Comparison of ENCODE assay signal across 28 mouse cellular contexts in genomic region chr7:57365134-57366012, GRCm38 (mm10). TPM values are rescaled to one million over a fixed set of nuclear protein-coding genes. Genes with fewer than 3 reads are reported as not detected.
DNase-seq lines count a peak whose midpoint lies in the region; ATAC-seq and TF ChIP-seq lines count a peak whose summit lies in the region.
"Had no signal": no experiment of that assay in that cellular context is flagged by ENCODE, and none has a peak within 500 bp of the region (broad histone marks: within the 10 kb centered on the region; RNA-seq: fewer than 3 reads in every experiment).

No protein-coding gene starts in this region.

- H3K4me1 ChIP-seq in forebrain, embryonic 13.5 days, result no peaks in the 10 kb centered on the region
- H3K4me1 ChIP-seq in forebrain, embryonic 10.5 days, result no peaks in the 10 kb centered on the region
- peaks cover 3% of the 10 kb centered on the region for H3K4me1 ChIP-seq in forebrain, embryonic 15.5 days
- H3K4me1 ChIP-seq in forebrain, embryonic 12.5 days, result no peaks in the 10 kb centered on the region
- no peaks in the 10 kb centered on the region for H3K4me1 ChIP-seq in forebrain, postnatal 0 days (ENCODE audit: insufficient read depth)
- H3K4me1 ChIP-seq: embryonic facial prominence, embryonic 13.5 days; embryonic facial prominence, embryonic 15.5 days had no signal

- peak overlapping the region; percentile 48; the same call in 1 of the 2 replicates for H3K27ac ChIP-seq in forebrain, embryonic 13.5 days
- no peak overlapping the region for H3K27ac ChIP-seq in forebrain, embryonic 10.5 days
- peak overlapping the region; percentile 57 for H3K27ac ChIP-seq in forebrain, embryonic 15.5 days (replicated peaks)
- H3K27ac ChIP-seq in forebrain, embryonic 12.5 days, result no peak overlapping the region
- H3K27ac ChIP-seq in forebrain, postnatal 0 days (ENCODE audit: low read depth, low read length), result peak overlapping the region; percentile 62; the same call in 1 of the 2 replicates
- H3K27ac ChIP-seq: embryonic facial prominence, embryonic 13.5 days; embryonic facial prominence, embryonic 15.5 days had no signal

- no peak overlapping the region for H3K4me3 ChIP-seq in forebrain, embryonic 13.5 days
- no peak overlapping the region for H3K4me3 ChIP-seq in forebrain, embryonic 10.5 days
- H3K4me3 ChIP-seq in forebrain, embryonic 15.5 days, result no peak overlapping the region
- H3K4me3 ChIP-seq in forebrain, embryonic 12.5 days (replicated peaks), result no peak overlapping the region
- no peak overlapping the region for H3K4me3 ChIP-seq in forebrain, postnatal 0 days (ENCODE audit: low read depth, low read length)
- H3K4me3 ChIP-seq: embryonic facial prominence, embryonic 13.5 days; embryonic facial prominence, embryonic 15.5 days; erythroblast, embryonic 14.5 days had no signal

- H3K9me3 ChIP-seq in forebrain, embryonic 13.5 days (replicated peaks), result no peaks in the 10 kb centered on the region
- H3K9me3 ChIP-seq in forebrain, embryonic 10.5 days, result no peaks in the 10 kb centered on the region
- no peaks in the 10 kb centered on the region for H3K9me3 ChIP-seq in forebrain, embryonic 15.5 days
- H3K9me3 ChIP-seq in forebrain, embryonic 12.5 days, result no peaks in the 10 kb centered on the region
- H3K9me3 ChIP-seq in forebrain, postnatal 0 days (ENCODE audit: low read length), result no peaks in the 10 kb centered on the region
- H3K9me3 ChIP-seq: embryonic facial prominence, embryonic 13.5 days; embryonic facial prominence, embryonic 15.5 days had no signal

- no peak for DNase-seq in forebrain, embryonic 10.5 days (ENCODE audit: extremely low spot score, low spot score)
- DNase-seq in lung, postnatal 10 days, result peak; percentile 6
- DNase-seq in lung, postnatal 14 days, result no peak
- no peak for DNase-seq in forebrain, postnatal 0 days
- DNase-seq: adrenal gland, adult 8-10 months; adrenal gland, postnatal 14 days; adrenal gland, postnatal 36 days; B cell, adult 2 months; cerebellum, adult 11 months; cerebellum, adult 18-20 months; cerebellum, adult 8-10 months; cerebellum, adult 9-11 months; cerebellum, postnatal 14 days; cerebellum, postnatal 36 days; embryo, embryonic 11 days had no signal

- 83% methylated on average over 5 of the region's 5 CpGs for WGBS in forebrain, embryonic 13.5 days
- WGBS in forebrain, embryonic 10.5 days, result 91% methylated on average over 5 of the region's 5 CpGs
- 74% methylated on average over 5 of the region's 5 CpGs for WGBS in forebrain, embryonic 15.5 days
- WGBS in forebrain, embryonic 12.5 days, result 81% methylated on average over 5 of the region's 5 CpGs
- WGBS in forebrain, postnatal 0 days, result 73% methylated on average over 5 of the region's 5 CpGs

- no peak overlapping the region for H3K4me2 ChIP-seq in forebrain, embryonic 13.5 days
- no peak overlapping the region for H3K4me2 ChIP-seq in forebrain, embryonic 15.5 days (replicated peaks)
- no peak overlapping the region for H3K4me2 ChIP-seq in forebrain, embryonic 12.5 days
- H3K4me2 ChIP-seq in forebrain, postnatal 0 days (ENCODE audit: low read depth), result no peak overlapping the region
- H3K4me2 ChIP-seq: embryonic facial prominence, embryonic 13.5 days; embryonic facial prominence, embryonic 15.5 days had no signal

- ATAC-seq in forebrain, embryonic 13.5 days, result peak; percentile 80
- ATAC-seq in forebrain, embryonic 15.5 days (replicated peaks), result peak; percentile 73
- no peak for ATAC-seq in forebrain, embryonic 12.5 days (ENCODE audit: low FRiP score)
- peak; percentile 48 for ATAC-seq in forebrain, postnatal 0 days
- no peak for ATAC-seq in megakaryocyte progenitor cell, adult 5-6 weeks (replicated peaks; ENCODE audit: poor library complexity)
- ATAC-seq: activated CD4-positive, CD25-positive, alpha-beta regulatory T cell, adult 4 months; CD4-positive, CD25-positive, alpha-beta regulatory T cell, adult 4 months; Patski had no signal

- TF ChIP-seq CTCF in forebrain, postnatal 0 days (IDR thresholded peaks at IDR 0.05; ENCODE audit: low read depth), result no peak

- H3K27me3 ChIP-seq in forebrain, embryonic 13.5 days, result no peaks in the 10 kb centered on the region
- H3K27me3 ChIP-seq in forebrain, embryonic 10.5 days (ENCODE audit: poor library complexity, severe bottlenecking), result no peaks in the 10 kb centered on the region
- no peaks in the 10 kb centered on the region for H3K27me3 ChIP-seq in forebrain, embryonic 15.5 days
- H3K27me3 ChIP-seq in forebrain, embryonic 12.5 days, result no peaks in the 10 kb centered on the region
- H3K27me3 ChIP-seq in forebrain, postnatal 0 days (ENCODE audit: insufficient read depth, low read length), result no peaks in the 10 kb centered on the region
- H3K27me3 ChIP-seq: CH12.LX; embryonic facial prominence, embryonic 13.5 days; embryonic facial prominence, embryonic 15.5 days; Patski had no signal

- no peak overlapping the region for H3K9ac ChIP-seq in forebrain, embryonic 13.5 days
- no peak overlapping the region for H3K9ac ChIP-seq in forebrain, embryonic 15.5 days (replicated peaks)
- H3K9ac ChIP-seq in forebrain, embryonic 12.5 days, result no peak overlapping the region
- H3K9ac ChIP-seq in forebrain, postnatal 0 days, result no peak overlapping the region
- H3K9ac ChIP-seq: embryonic facial prominence, embryonic 13.5 days; embryonic facial prominence, embryonic 15.5 days had no signal

- H3K36me3 ChIP-seq in forebrain, embryonic 13.5 days (ENCODE audit: poor library complexity, severe bottlenecking), result no peaks in the 10 kb centered on the region
- no peaks in the 10 kb centered on the region for H3K36me3 ChIP-seq in forebrain, embryonic 10.5 days (replicated peaks)
- H3K36me3 ChIP-seq in forebrain, embryonic 15.5 days, result no peaks in the 10 kb centered on the region
- no peaks in the 10 kb centered on the region for H3K36me3 ChIP-seq in forebrain, embryonic 12.5 days (replicated peaks)
- H3K36me3 ChIP-seq in forebrain, postnatal 0 days (ENCODE audit: insufficient read depth), result no peaks in the 10 kb centered on the region
- H3K36me3 ChIP-seq: embryonic facial prominence, embryonic 13.5 days; embryonic facial prominence, embryonic 15.5 days; G1E had no signal

RNA-seq across cellular contexts. Expression of gene Gabrg3, which starts 21.6 kb away (rescaled TPM):
- 1.3 and 1.7 TPM in 2 replicates for polyA plus RNA-seq in forebrain, embryonic 13.5 days (2015; fragmentation: Nextera tagmentation; extraction: Ambion mirVana)
- 0.24 and 0.31 TPM in 2 replicates for polyA plus RNA-seq in forebrain, embryonic 10.5 days (2016; fragmentation: Nextera tagmentation; extraction: Ambion mirVana)
- polyA plus RNA-seq in forebrain, embryonic 15.5 days (2015; fragmentation: Nextera tagmentation; extraction: Ambion mirVana), result 4.4 and 4.7 TPM in 2 replicates
- polyA plus RNA-seq in forebrain, embryonic 12.5 days (2016; fragmentation: Nextera tagmentation; extraction: Ambion mirVana), result 0.47 and 0.98 TPM in 2 replicates
- 11.6 and 21.6 TPM in 2 replicates for total RNA-seq in forebrain, postnatal 0 days (2014; rRNA removed)
- polyA plus RNA-seq in forebrain, postnatal 0 days (2015; fragmentation: Nextera tagmentation; extraction: Ambion mirVana), result 7.6 and 9.6 TPM in 2 replicates
- not detected in 2 replicates for total RNA-seq in megakaryocyte progenitor cell, adult 5-6 weeks (2015)
- total RNA-seq in megakaryocyte progenitor cell, adult 5-6 weeks (2017), result not detected in 2 replicates
- total RNA-seq: CH12.LX; common myeloid progenitor, adult 5-6 weeks had no signal
- polyA plus RNA-seq: CD4-positive, CD25-positive, alpha-beta regulatory T cell, adult 4 months; erythroblast, embryonic 14.5 days; G1E; Patski had no signal

RNA-seq across cellular contexts. Expression of gene Gabrb3, which starts 54.1 kb away (rescaled TPM):
- polyA plus RNA-seq in forebrain, embryonic 13.5 days (2015; fragmentation: Nextera tagmentation; extraction: Ambion mirVana), result 16.1 and 18.7 TPM in 2 replicates
- polyA plus RNA-seq in forebrain, embryonic 10.5 days (2016; fragmentation: Nextera tagmentation; extraction: Ambion mirVana), result 2.7 and 2.8 TPM in 2 replicates
- polyA plus RNA-seq in forebrain, embryonic 15.5 days (2015; fragmentation: Nextera tagmentation; extraction: Ambion mirVana), result 34.2 and 34.9 TPM in 2 replicates
- polyA plus RNA-seq in forebrain, embryonic 12.5 days (2016; fragmentation: Nextera tagmentation; extraction: Ambion mirVana), result 11.9 and 17.9 TPM in 2 replicates
- 159 and 198 TPM in 2 replicates for total RNA-seq in forebrain, postnatal 0 days (2014; rRNA removed)
- 35.2 and 51.2 TPM in 2 replicates for polyA plus RNA-seq in forebrain, postnatal 0 days (2015; fragmentation: Nextera tagmentation; extraction: Ambion mirVana)
- total RNA-seq in megakaryocyte progenitor cell, adult 5-6 weeks (2015), result not detected in 2 replicates
- total RNA-seq in megakaryocyte progenitor cell, adult 5-6 weeks (2017), result not detected in 2 replicates
- total RNA-seq: CH12.LX; common myeloid progenitor, adult 5-6 weeks had no signal
- polyA plus RNA-seq: CD4-positive, CD25-positive, alpha-beta regulatory T cell, adult 4 months; erythroblast, embryonic 14.5 days; G1E had no signal

Comparison
In these comparisons a context has a peak if more than half of its experiments do, and no peak if none do; other contexts are left out.
1. ATAC-seq: peak in forebrain, embryonic 13.5 days (single experiment), forebrain, embryonic 15.5 days (single experiment) and forebrain, postnatal 0 days (single experiment); none in forebrain, embryonic 12.5 days (single experiment) and megakaryocyte progenitor cell, adult 5-6 weeks (single experiment).
2. H3K27ac ChIP-seq: peak in forebrain, embryonic 13.5 days (single experiment), forebrain, embryonic 15.5 days (single experiment) and forebrain, postnatal 0 days (single experiment); none in forebrain, embryonic 10.5 days (single experiment) and forebrain, embryonic 12.5 days (single experiment).